Mouse (Mus musculus) ES-E14 (cell line): ENCODE data around the gene Zfp618.

Experiments used
- CHD2 ChIP-seq: IDR thresholded peaks from 2 replicates; pipeline ENCODE4 v1.6.1; 2014; ENCODE audit warnings: mild to moderate bottlenecking, low read depth, low read length, inconsistent platforms
- HCFC1 ChIP-seq: IDR thresholded peaks from 2 replicates; pipeline ENCODE4 v1.6.1; 2012; ENCODE audit warnings: low read length, inconsistent platforms, borderline replicate concordance; ENCODE audit not compliant: insufficient read depth
- MAFK ChIP-seq: IDR thresholded peaks from 2 replicates; pipeline ENCODE4 v1.6.1; 2014; ENCODE audit warnings: mild to moderate bottlenecking, low read depth, low read length, inconsistent platforms; ENCODE audit not compliant: insufficient read depth
- ZC3H11A ChIP-seq: IDR thresholded peaks from 2 replicates; pipeline ENCODE4 v1.6.1; 2012; ENCODE audit warnings: low read depth, mild to moderate bottlenecking, inconsistent platforms, low read length, borderline replicate concordance
- ZNF384 ChIP-seq: IDR thresholded peaks from 2 replicates; pipeline ENCODE4 v1.6.1; 2012; ENCODE audit warnings: low read depth, low read length, inconsistent platforms

DNA sequence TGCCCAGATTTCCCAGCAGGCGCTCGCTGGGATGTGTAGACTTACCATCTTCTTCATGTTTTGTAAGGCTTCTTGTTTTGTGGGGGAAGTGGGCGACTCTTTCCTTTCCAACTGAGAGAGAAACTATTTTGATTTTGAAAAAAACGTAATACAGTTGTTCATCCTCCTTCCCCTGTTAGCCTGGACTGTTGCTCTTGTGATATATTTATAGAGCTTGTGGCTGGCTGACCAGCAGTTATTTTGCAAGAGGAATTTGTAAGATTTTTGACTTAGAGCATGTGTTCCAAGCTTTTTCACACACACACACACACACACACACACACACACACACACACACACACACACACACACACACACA is 84.9 kb downstream of the Zfp618 start:
- TF ChIP-seq MAFK (no peak), ZC3H11A (no peak), HCFC1 (no peak), ZNF384 (no peak), CHD2 (no peak)
